Mouse (Mus musculus): Measurements from ENCODE around the gene Il2rg. TPM values are rescaled to one million over a fixed set of nuclear protein-coding genes. Genes with fewer than 3 reads are reported as not detected.

The Il2rg gene
- total RNA-seq, 4 experiments from 2014 or later, result 0.83 to 1.8 (median 1.3) TPM

DNA sequence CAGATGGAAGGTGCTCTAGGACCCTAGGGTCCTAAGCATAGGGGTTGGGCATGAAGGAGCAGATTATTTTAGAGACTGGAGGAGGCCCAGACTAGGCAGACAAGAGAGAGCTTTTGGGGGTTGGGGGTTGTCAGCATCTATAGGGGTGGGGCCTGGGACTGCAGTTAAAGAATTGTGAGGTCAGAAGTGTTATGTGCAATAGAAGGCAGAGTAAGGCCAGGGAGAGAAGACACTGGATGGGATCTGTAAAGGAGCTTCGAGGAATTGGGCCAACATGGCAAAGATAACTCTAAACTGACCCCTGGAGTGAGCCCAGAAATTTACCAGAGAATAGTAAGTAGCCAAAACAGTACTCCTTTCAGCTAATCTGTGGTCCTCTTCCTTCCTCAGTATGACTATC is 4.2 kb downstream of the Il2rg start, which contains the start of gene Gm614:
Gm614 (minus strand) TSS at position 101 of the 400 bp plus-strand sequence.
- DNase-seq (ENCODE audit: low spot score in 2 of 2), result no peak

DNA sequence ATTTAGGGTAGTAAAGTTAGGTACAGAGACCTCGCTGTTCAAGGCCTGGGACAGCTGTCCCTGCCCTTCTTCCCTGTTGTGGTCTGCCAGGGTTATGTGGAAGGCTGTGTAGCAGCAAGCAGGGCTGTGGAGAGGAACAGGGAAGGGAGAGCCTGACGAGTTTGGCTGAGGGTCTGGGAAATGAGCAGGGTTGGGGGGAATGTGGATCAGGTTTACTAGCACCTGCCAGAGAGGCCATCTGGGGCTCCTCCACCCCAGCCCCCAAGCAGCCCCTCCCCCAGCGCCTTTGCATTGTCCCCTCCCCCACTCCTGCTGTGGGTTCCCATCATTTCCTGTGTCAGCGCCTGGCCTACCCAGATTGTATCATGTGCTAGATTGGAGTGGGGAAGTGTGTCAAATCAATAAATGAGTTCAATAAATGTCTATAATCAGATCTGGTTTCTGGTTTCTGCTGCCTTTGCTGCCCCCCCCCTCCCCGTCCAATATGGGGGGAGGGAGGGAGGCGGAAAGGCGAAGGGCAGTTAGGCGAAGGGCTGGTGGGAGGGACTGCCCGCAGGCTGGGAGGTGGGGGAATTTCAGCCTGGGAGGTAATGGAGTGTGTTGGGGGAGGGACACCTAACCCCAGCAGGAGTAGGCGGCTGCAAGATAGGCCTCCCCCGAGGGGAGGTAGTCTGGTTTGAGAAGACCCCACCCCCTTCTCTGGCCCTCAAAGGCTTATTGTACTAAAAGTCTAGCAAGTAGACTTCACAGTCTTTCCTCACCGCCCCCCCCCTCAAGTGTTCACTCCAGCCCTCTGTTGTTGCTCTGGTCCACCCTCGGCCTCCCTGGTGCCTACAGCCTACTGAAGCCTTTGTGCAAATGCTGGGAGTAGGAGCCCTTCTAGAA is 7.4 kb downstream of the Il2rg start:
- DNase-seq (ENCODE audit: low spot score in 2 of 2), result no peak

DNA sequence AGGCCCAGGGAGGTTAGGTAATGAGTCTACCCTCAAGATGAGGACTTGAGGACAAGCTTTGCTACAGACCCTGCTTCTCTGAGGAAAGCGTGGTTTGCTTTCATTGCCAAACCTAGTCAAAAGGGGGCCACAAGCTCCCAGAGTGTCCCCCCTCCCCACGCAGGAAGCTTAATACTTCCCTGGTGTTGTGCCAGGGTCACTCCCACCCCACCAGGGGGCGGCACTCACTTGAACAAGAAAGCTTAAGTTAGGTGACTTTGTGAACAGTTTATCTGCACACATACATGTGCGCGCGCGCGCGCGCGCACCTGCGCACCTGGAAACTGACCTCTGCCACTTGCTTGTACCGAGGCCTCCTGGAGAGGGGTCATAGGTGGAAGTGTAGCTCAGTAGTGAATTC is 11.5 kb downstream of the Il2rg start:
- no peak for DNase-seq (ENCODE audit: low spot score in 2 of 2)

DNA sequence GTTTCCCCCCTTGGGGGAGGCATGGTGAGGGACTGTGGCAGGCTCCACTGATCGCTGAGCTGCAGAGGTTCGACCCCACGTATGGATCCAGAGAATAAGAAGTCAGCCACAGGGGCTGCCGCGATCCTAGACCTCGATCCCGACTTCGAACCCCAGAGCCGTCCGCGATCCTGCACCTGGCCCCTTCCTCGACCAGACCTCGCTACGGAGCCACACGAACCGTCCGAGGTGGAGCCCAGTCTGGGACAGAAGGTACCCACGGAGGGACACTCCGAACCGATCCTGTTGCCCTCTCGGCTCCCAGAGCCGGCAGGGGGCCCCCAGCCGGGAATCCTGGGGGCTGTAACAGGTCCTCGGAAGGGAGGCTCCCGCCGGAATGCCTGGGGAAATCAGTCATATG is 13.3 kb downstream of the Il2rg start:
- DNase-seq (ENCODE audit: low spot score in 2 of 2), result no peak

DNA sequence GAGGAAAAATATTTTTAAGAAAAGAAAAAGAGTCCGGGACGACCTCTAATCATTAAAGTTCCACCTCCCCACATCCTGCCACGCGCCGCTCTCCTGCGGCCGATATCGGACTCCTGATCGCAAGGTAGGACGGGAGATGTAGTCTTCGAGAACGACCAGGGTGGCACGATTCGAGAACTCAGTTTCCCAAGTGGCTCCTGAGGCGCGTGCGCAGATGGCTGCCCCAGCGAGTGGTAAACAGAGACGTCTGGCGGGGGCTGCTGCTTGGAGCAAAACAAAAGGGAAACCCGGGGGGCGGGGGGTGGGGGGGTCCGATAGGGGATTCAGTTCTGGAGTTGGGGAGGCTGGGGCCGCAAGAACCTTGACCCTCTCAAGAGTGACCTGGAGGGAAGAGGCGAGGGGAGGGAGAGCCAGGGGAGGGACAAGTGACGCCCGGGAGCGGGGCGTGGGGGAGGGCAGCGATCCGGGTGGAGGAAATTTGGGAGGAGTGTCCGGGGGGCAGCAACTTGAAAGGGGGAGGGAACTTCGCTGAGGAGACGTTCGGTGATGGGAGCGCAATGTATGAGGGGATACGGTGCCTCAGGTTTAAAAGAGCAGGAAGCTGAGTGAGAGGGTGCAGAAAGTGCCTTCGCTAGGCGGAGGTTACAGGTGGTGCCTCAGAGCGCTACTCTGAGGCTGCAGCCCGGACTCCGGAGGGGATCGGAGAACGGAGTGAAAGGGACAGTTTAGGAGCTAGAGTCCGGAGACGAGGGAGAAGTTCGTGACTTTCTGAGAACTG is 13.9 kb downstream of the Il2rg start, which contains the start of gene Foxo4:
Foxo4 (plus strand) TSS at position 577 of the 778 bp plus-strand sequence.
- DNase-seq (ENCODE audit: low spot score in 2 of 2), result peak; percentile 50 to 86

DNA sequence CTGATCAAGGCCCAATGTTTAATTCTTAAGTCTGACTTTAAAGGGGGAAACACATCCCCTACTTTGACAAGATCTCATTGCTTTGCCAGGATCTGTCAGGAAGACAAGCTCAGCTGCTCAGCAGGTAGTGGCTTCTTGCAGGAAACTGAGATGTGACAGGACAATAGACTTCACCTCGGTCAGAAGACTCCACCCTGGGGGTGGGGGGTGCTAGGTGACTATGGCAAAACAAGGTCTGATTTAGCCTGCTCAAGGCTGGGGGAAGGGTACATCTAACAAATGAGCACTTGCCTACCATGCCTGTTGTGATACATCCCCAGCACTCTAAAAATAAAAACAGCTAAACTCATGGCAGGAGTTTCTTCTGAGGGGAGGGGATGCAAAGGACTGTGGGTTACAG is 23.0 kb downstream of the Il2rg start:
- DNase-seq (ENCODE audit: low spot score in 2 of 2), result no peak

DNA sequence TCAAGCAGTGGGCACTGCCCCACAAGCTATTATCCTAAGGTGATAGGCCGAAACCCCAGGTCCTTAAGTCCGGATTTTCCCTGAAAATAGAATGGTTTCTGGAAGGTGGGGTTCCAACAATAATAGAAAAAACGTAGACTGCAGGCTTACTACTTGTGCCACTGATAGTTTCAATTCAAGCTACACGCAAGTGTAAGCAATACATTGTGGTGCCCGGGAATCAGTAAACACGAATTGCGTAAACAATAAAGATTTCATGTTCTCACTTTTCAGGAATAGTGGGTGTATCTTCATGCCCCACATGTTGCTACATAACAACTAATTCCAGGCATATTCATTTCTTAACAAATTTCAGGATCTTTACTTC is 45.3 kb downstream of the Il2rg start:
- no peak for DNase-seq (ENCODE audit: low spot score in 2 of 2)

DNA sequence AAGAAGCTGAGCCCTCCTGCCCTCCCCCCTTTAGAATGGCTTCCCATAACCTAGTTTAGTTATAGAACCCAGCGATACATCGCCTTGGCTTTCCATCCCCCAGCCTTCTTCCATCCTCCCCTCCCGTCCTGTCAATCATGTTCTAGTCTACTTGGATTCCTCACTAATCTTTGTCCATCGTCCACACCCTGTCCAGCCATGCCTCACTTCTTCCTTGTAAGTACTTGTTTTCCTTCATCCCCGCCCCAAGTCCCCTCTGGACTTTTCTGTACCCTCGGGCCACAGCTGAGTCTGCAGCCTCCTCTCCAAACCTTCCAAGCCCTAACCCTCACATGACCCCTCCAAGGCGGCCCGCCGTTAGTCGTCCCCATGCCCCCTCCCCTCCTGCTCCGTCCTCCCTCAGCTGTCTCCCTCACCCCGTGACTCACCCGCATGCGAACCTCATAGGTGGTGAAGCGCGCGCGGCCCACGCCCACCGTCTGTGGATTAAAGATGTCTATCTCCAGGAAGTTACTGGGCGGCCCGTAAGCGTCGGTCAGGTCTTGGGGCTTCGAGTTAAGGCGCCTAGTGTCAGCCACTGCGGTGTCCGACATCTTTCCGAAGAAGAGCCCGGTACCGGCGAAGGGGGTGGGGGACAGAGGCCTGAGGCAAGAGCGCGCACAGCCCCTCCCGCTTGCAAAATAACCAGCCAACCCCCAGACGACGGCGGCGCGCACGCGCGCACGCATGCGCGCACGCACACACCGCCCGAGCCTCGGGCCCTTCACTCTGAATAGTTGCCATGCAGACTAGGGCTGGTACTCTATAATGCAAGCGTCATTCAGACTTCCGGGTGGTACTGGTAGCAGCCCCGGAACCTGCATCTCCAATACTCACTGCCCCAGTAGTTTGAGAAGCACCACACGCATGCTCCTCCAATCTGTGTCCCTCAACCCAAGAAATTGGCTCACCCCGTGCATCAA is 45.9 kb downstream of the Il2rg start, which contains the start of gene Snx12:
Snx12 (minus strand) TSS at position 730 of the 962 bp plus-strand sequence.
- peak; percentile 83 to 92 for DNase-seq (ENCODE audit: low spot score in 2 of 2)

Other genes with a start within 250 kb of the Il2rg start
- gene Tex11, start 208.6 kb downstream of the Il2rg start, total RNA-seq (2022), result under 1 TPM; 0.14 to 0.30 (median 0.24) TPM
- 1 to 10 TPM; 5.4 to 9.3 (median 7.8) TPM for gene Slc7a3, start 182.2 kb downstream of the Il2rg start, total RNA-seq (2022)
- gene Snx12, start 45.7 kb downstream of the Il2rg start, total RNA-seq (2022), result 10 to 100 TPM; 72.5 to 90.1 (median 77.3) TPM
- 10 to 100 TPM; 16.8 to 19.8 (median 17.4) TPM for gene Foxo4, start 13.7 kb downstream of the Il2rg start, total RNA-seq (2022)
- gene Gm614, start 4.3 kb downstream of the Il2rg start, total RNA-seq (2022), result not detected
- not detected for gene Gm20489, start 768 bp upstream of the Il2rg start, total RNA-seq (2022)
- 10 to 100 TPM; 20.0 to 29.2 (median 23.7) TPM for gene Med12, start 5.8 kb upstream of the Il2rg start, total RNA-seq (2022)
- 100 to 1,000 TPM; 136 to 147 (median 143) TPM for gene Nlgn3, start 30.9 kb upstream of the Il2rg start, total RNA-seq (2022)
- gene Gjb1, start 108.1 kb upstream of the Il2rg start, total RNA-seq (2022), result 10 to 100 TPM; 19.0 to 20.0 (median 19.3) TPM
- gene Zmym3, start 152.6 kb upstream of the Il2rg start, total RNA-seq (2022), result 100 to 1,000 TPM; 145 to 161 (median 153) TPM
- gene Nono, start 161.1 kb upstream of the Il2rg start, total RNA-seq (2022), result 100 to 1,000 TPM; 111 to 132 (median 113) TPM
- gene Itgb1bp2, start 180.8 kb upstream of the Il2rg start, total RNA-seq (2022), result 1 to 10 TPM in 2 of 4 experiments, under 1 TPM in 2; 0.42 to 1.7 (median 1.0) TPM